Mouse (Mus musculus) forebrain, embryonic 11.5 days (tissue): ENCODE data around the gene Scn5a. TPM values are rescaled to one million over a fixed set of nuclear protein-coding genes. Genes with fewer than 3 reads are reported as not detected.

Experiments
- ATAC-seq: fragments of 200-750 bp; cut with Nextera tagmentation; replicated peaks from 2 replicates; pipeline ENCODE4 v1.8.0; 2017; ENCODE audit warnings: moderate TSS enrichment; ENCODE audit not compliant: low FRiP score
- DNase-seq: peaks from one replicate; pipeline ENCODE4 v3.0.0-alpha.2; 2017; ENCODE audit warnings: low spot score
- H3K27ac ChIP-seq: fragments of 300-500 bp; sonication (generic); 2 replicates; pipeline ENCODE4 v1.5.1; 2014; ENCODE audit warnings: low read depth, low read length
- H3K27me3 ChIP-seq: fragments of 300-500 bp; sonication (generic); 2 replicates; pipeline ENCODE4 v1.6.1; 2014; ENCODE audit warnings: mild to moderate bottlenecking, low read length, mixed read lengths; ENCODE audit not compliant: control insufficient read depth, insufficient read depth
- H3K36me3 ChIP-seq: fragments of 300-500 bp; sonication (generic); 2 replicates; pipeline ENCODE4 v1.6.1; 2014; ENCODE audit warnings: mild to moderate bottlenecking, low read length, moderate library complexity, mixed read lengths; ENCODE audit not compliant: control insufficient read depth, insufficient read depth
- H3K4me1 ChIP-seq: fragments of 300-500 bp; sonication (generic); replicated peaks from 2 replicates; pipeline ENCODE4 v1.6.1; 2014; ENCODE audit warnings: low read length, mixed read lengths; ENCODE audit not compliant: control insufficient read depth, insufficient read depth
- H3K4me2 ChIP-seq: fragments of 300-500 bp; sonication (generic); 2 replicates; pipeline ENCODE4 v1.6.1; 2014; ENCODE audit warnings: low read depth, mild to moderate bottlenecking, low read length, moderate library complexity, mixed read lengths; ENCODE audit not compliant: severe bottlenecking
- H3K4me3 ChIP-seq: fragments of 300-500 bp; sonication (generic); 2 replicates; pipeline ENCODE4 v1.5.1; 2014; ENCODE audit warnings: low read depth, low read length
- H3K9ac ChIP-seq: fragments of 300-500 bp; sonication (generic); 2 replicates; pipeline ENCODE4 v1.6.1; 2014; ENCODE audit warnings: low read length
- H3K9me3 ChIP-seq: fragments of 300-500 bp; sonication (generic); 2 replicates; pipeline ENCODE4 v1.6.1; 2016; ENCODE audit warnings: low read length, mixed read lengths; ENCODE audit not compliant: control insufficient read depth
- WGBS: fragments of 180-500 bp; shearing (Covaris S2); extraction: QIAGEN DNeasy Blood & Tissue Kit; methylation state at CpG from one replicate; pipeline ENCODE4 v1.1.7; 2014; 5-methylcytosine and 5-hydroxymethylcytosine counted together
- polyA plus RNA-seq: library from polyadenylated mRNA; unstranded; fragments of >200 nt; fragmentation: Nextera tagmentation; extraction: Ambion mirVana; gene quantifications from 2 replicates; pipeline ENCODE4 v1.2.1, GENCODE M21; 2014

The Scn5a gene
- polyA plus RNA-seq, 1 experiment from 2014 or later: 3.2 TPM

DNA sequence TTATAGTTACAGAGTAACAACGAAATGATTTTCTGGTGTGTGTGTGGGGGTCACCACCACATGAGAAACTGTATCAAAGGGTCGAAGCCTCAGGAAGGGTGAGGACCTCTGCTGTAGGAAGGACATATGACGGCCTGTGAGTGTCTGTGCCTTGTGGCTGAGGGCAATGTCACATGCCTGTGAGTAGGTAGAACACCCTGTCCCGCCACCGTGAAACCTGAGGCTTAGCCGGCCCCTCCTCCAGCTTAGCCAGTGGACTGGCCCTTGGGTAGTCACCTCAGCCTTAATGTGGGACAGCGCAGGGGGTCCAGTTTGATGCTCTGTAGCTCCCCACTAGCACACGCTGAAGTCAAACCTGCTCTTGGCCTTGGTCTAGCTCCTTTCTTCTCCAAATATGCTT lies 65.0 kb downstream of the Scn5a start:
- Histone ChIP-seq H3K9ac (no peak overlapping the region), H3K4me1 (no peaks in the 10 kb centered on the region), H3K36me3 (no peaks in the 10 kb centered on the region; the same call in 1 of the 2 replicates), H3K27me3 (no peaks in the 10 kb centered on the region), H3K4me3 (no peak overlapping the region), H3K4me2 (no peak overlapping the region), H3K27ac (no peak overlapping the region), H3K9me3 (no peaks in the 10 kb centered on the region)
- DNase-seq (no peak), ATAC-seq (no peak)
- WGBS: 92% methylated on average over 8 of the region's 8 CpGs

DNA sequence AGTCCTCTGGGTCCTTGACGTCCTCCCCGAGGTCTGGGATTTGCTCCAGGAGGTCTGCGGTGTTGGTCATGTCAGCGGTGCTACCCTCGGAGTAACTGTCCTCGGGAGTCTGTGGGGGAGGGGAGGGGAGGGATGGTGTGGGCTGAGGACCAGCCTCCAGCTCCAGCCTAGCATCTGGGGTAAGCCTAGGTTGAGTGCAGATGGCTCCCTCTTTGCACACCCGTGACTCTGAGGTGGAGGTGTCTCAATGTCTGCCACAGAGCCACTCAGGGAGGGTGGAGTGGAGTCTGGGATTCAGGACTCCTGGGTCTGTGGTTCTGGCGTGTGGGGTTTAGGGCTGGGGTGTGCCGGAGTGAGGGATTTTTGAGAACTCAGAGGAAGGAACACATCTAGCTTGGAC lies 65.8 kb downstream of the Scn5a start:
- Histone ChIP-seq H3K4me3 (no peak overlapping the region), H3K27me3 (no peaks in the 10 kb centered on the region), H3K4me1 (no peaks in the 10 kb centered on the region), H3K27ac (no peak overlapping the region), H3K9ac (no peak overlapping the region), H3K36me3 (no peaks in the 10 kb centered on the region; the same call in 1 of the 2 replicates), H3K9me3 (no peaks in the 10 kb centered on the region), H3K4me2 (no peak overlapping the region)
- WGBS: 88% methylated on average over 9 of the region's 9 CpGs
- no peak for ATAC-seq
- no peak for DNase-seq

GRCm38 (mm10) chr9:119510902-119511301 lies 67.9 kb downstream of the Scn5a start:
- no peak for DNase-seq

GRCm38 (mm10) chr9:119504981-119505658 lies 73.7 kb downstream of the Scn5a start:
- 74% methylated on average over 11 of the region's 11 CpGs for WGBS
- H3K27me3 ChIP-seq: no peaks in the 10 kb centered on the region

More at GRCm38 (mm10) chr9:119510902-119511301, 67.9 kb downstream of the Scn5a start:
- Histone ChIP-seq H3K9me3 (no peaks in the 10 kb centered on the region; the same call in 1 of the 2 replicates), H3K4me1 (no peaks in the 10 kb centered on the region), H3K36me3 (no peaks in the 10 kb centered on the region; the same call in 1 of the 2 replicates), H3K9ac (no peak overlapping the region), H3K4me3 (no peak overlapping the region), H3K27ac (no peak overlapping the region), H3K27me3 (no peaks in the 10 kb centered on the region), H3K4me2 (no peak overlapping the region)
- ATAC-seq: no peak
- 85% methylated on average over 6 of the region's 6 CpGs for WGBS

GRCm38 (mm10) chr9:119503613-119504012 lies 75.2 kb downstream of the Scn5a start:
- no peak for ATAC-seq
- 94% methylated on average over 9 of the region's 9 CpGs for WGBS
- no peak overlapping the region for H3K4me3 ChIP-seq

More at GRCm38 (mm10) chr9:119504981-119505658, 73.7 kb downstream of the Scn5a start:
- no peak for ATAC-seq
- H3K36me3 ChIP-seq: no peaks in the 10 kb centered on the region
- H3K4me2 ChIP-seq: no peak overlapping the region
- H3K4me3 ChIP-seq: no peak overlapping the region
- H3K9ac ChIP-seq: no peak overlapping the region
- no peaks in the 10 kb centered on the region; the same call in 1 of the 2 replicates for H3K9me3 ChIP-seq
- H3K27ac ChIP-seq: no peak overlapping the region
- H3K4me1 ChIP-seq: no peaks in the 10 kb centered on the region
- no peak for DNase-seq

GRCm38 (mm10) chr9:119498885-119499284 lies 79.9 kb downstream of the Scn5a start:
- ATAC-seq: no peak
- no peak overlapping the region for H3K27ac ChIP-seq
- H3K36me3 ChIP-seq: no peaks in the 10 kb centered on the region
- 87% methylated on average over 7 of the region's 7 CpGs for WGBS
- no peak overlapping the region for H3K4me3 ChIP-seq
- no peaks in the 10 kb centered on the region for H3K4me1 ChIP-seq
- H3K9me3 ChIP-seq: no peaks in the 10 kb centered on the region
- H3K27me3 ChIP-seq: no peaks in the 10 kb centered on the region
- H3K9ac ChIP-seq: no peak overlapping the region
- H3K4me2 ChIP-seq: no peak overlapping the region
- no peak for DNase-seq

More at GRCm38 (mm10) chr9:119503613-119504012, 75.2 kb downstream of the Scn5a start:
- no peaks in the 10 kb centered on the region for H3K27me3 ChIP-seq
- no peak for DNase-seq
- no peak overlapping the region for H3K4me2 ChIP-seq
- no peak overlapping the region for H3K9ac ChIP-seq
- no peak overlapping the region for H3K27ac ChIP-seq
- H3K9me3 ChIP-seq: no peaks in the 10 kb centered on the region; the same call in 1 of the 2 replicates
- no peaks in the 10 kb centered on the region for H3K36me3 ChIP-seq
- no peaks in the 10 kb centered on the region for H3K4me1 ChIP-seq

DNA sequence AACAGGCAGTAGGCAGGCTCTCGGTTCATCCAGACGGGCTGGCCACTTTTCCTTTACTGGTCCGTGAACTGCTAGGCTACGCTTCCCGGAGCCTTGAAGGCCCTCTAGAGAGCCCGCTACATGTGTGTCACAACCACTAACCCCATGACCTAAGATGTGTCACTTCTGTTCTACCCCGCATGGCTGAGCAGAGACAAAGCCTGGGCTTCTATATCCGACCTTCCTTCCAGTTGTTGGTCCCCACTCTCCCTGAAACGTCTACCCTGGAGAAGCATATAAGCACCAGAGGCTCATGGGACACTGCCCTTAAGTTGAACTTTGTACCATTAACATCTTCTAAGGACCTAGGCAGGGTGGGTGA lies 80.6 kb downstream of the Scn5a start:
- H3K9me3 ChIP-seq: no peaks in the 10 kb centered on the region
- ATAC-seq (no peak), DNase-seq (no peak)
- H3K4me3 ChIP-seq: no peak overlapping the region
- H3K4me1 ChIP-seq: no peaks in the 10 kb centered on the region
- H3K4me2 ChIP-seq: no peak overlapping the region
- H3K36me3 ChIP-seq: no peaks in the 10 kb centered on the region
- no peak overlapping the region for H3K9ac ChIP-seq
- H3K27me3 ChIP-seq: no peaks in the 10 kb centered on the region
- 87% methylated on average over 9 of the region's 9 CpGs for WGBS
- H3K27ac ChIP-seq: no peak overlapping the region

DNA sequence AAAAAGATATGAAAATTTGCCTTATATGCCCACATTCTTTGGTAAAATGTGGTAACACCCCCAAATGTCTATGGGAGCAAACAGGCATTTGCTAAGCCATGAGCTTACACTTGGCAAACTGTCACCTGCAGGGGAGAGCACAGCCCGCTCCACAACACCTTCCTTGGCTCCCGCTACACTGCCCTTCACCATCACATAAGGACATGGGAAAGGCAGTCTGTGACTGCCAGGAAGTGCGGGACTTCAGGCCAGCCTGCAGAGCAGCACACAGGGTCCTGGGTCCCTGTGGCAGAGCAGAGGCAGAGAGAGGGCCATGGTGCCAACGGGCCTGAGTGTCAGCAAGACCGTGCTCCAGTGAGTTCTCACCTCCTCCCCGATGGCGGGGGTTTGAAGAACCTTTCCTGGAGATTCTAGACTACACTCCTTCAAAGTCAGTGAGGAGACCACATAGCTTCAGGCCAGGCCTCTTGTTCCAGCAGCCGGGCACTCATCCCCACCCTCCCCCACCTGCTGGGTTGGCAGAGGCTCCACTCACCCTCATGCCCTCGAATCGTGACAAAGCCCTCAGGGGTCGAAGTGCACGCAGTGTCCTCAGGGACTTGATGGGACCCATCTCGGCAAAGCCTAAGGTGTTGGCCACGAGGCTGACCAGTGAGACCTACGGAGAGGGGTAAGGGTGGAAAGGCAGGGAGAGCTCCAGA lies 81.1 kb downstream of the Scn5a start:
- Histone ChIP-seq H3K4me1 (no peaks in the 10 kb centered on the region), H3K27me3 (no peaks in the 10 kb centered on the region), H3K27ac (no peak overlapping the region), H3K36me3 (no peaks in the 10 kb centered on the region), H3K4me2 (no peak overlapping the region), H3K4me3 (no peak overlapping the region), H3K9ac (no peak overlapping the region), H3K9me3 (no peaks in the 10 kb centered on the region)
- ATAC-seq: no peak
- no peak for DNase-seq
- WGBS: 88% methylated on average over 15 of the region's 15 CpGs
